Mouse (Mus musculus) skeletal muscle tissue, adult 2 months (tissue): ENCODE data around the gene Gabbr2.

ENCODE experiments used
- DNase-seq: peaks from one replicate; pipeline ENCODE4 v3.0.0-alpha.2; 2012; ENCODE audit warnings: low read depth, low spot score

Gabbr2 gene

DNA sequence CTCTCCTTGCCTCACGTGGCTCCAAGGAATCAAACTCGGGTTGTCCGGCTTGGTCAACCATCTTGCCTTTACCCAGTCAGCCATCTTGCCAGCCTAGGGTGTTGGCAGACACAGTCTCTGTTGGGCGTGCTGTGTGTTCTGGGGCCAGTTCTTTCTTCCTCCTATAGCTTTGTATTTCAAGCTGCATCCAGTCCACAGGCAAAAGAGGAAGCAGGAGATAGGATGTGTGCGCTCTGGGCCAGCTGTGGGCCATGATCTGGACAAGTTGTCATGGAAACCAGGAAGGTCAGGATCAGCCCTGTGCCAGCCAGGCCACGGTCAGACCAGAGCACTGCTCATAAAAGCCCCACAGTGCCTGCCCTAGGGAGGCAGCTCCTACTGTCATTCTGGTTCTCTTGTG is 74.9 kb downstream of the Gabbr2 start:
- DNase-seq = peak; percentile 35

DNA sequence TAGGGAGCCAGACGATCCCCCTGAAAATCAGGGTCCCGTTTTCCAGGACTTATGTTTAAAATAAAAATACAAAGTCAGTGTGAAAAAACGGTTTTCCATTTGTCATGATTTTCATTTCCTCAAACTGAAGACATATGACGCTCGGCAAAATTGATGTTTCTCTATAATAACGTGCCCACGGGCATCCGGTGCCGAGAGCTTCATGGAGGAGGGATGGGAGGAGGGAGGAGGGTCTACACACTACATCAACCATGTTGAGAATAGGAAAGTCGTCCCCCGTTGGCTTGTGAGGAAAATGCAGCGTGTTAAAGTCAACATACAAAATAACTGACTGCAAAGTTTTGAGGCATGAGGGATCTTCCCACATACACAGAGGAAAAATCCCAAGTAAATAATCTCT is 75.7 kb downstream of the Gabbr2 start:
- no peak for DNase-seq

DNA sequence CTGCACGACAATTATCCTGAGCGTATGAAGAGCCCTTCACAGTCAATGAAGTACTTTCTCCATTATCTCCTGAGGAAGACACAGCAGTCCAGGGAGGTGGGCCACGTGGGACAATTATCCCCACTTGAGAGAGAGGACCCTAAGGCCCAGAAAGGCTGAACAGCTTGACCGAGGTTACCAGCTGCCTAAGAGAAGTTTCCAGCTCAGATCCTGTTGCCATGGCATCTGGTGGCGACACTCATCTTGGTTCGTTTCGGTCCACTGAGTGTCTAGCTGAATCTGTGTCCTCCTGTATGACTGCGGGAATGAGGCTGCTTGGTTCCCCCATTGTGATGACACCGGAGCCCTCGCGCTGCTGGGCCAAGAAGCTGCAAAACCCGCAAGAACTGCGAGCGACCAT is 76.2 kb downstream of the Gabbr2 start:
- DNase-seq = no peak

DNA sequence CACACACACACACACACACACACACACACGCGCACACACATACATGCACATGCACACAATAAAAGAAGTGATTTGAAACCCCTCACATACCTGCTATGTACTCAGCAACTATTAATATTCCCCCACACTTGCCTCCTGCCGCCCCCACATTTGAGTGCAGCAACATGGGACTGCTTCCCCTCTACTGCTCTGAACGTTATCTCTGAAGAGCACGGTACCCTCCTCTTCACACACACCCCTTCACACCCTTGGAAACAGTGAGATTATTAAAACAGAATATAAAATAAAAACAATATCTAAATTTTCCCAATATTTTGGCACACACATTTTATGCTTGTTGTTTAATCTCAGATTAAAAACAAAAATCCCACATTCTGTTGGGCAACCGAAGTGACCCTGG is 77.1 kb downstream of the Gabbr2 start:
- no peak for DNase-seq

DNA sequence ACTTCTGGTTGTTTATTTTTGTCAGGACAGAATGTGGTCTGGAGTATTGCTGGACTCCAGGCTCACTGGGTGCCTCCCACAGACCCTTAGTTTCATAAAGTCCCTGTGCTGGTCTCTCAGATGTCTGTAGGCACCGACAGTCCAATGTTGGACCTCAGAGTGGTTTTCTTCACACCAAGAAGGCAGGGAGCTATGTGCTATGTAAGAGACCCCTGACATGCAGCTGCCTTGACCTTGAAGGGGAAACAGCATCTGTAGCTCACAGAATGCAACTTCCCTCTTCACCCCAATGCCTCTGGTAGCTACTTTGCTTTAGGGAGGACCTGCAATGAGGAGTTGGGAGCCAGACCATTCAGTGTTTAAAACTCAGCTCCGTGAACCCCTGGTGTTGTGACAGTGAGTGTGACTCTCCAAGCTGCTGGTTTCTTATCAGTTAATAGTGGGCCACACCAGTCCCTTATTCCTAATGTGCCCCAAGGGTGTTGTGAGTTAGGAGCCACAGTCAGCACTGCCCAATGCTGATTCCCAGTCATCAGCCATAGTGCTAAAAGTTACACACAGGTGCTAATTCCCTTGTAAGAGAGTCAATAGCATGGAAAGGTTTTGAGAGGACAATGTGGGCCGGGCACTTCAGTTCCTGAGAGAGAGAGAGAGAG is 85.5 kb downstream of the Gabbr2 start:
- no peak for DNase-seq

DNA sequence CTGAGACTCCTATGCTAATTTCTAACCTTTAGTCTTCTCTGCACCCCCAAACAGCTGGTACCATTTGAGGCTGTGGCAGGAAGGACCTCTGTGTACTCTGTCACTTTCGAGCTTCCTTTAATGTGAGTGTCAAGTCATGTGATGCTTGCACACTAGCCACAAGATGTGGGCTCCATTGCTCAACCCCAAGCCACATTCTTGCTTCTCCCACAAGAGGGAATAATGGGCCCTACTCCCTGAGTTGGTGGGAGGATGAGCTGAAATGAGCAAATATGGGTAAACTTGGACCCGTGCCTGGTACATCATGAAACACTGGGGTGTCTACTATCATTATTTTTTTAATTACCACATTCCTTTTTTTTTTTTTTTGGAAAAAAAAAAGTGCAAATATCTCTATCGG is 86.5 kb downstream of the Gabbr2 start:
- no peak for DNase-seq

DNA sequence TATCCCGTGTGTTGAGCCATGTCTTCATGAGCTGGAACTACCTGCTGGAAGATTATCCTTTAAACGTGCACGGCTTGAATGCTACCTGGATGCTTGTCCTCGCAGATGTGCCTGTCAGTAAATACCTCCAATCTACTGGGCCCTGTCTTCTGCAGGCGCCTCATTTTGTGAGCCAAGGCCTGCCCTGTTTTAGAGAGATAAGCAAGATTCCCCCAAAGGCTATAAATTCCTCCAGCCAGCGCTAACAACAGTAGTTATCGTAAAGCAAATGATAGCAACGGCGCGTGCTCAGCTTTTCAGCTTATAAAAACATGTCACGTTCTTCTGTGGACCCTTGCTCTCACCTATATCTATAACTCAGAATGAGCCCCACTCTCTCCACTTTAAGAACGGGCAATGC is 87.5 kb downstream of the Gabbr2 start:
- no peak for DNase-seq

DNA sequence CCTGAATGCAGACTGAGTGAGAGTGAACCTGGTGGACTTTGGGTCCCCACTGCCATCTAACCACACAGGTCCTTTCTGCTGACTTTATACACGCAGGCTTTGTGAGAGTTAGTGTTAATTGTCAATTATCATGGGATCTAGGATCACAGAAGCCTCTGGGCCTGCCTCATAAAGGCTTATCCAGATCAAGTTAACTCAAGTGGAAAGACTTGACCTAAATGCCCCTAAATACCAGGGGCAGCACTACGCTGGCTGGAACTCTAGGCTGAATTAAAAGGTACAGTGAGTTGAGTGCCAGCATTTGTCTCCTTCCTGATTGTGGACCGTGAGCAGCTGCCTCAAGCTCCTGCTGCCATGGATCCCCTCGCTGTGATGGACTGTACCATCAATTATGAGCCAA is 93.1 kb downstream of the Gabbr2 start:
- no peak for DNase-seq

DNA sequence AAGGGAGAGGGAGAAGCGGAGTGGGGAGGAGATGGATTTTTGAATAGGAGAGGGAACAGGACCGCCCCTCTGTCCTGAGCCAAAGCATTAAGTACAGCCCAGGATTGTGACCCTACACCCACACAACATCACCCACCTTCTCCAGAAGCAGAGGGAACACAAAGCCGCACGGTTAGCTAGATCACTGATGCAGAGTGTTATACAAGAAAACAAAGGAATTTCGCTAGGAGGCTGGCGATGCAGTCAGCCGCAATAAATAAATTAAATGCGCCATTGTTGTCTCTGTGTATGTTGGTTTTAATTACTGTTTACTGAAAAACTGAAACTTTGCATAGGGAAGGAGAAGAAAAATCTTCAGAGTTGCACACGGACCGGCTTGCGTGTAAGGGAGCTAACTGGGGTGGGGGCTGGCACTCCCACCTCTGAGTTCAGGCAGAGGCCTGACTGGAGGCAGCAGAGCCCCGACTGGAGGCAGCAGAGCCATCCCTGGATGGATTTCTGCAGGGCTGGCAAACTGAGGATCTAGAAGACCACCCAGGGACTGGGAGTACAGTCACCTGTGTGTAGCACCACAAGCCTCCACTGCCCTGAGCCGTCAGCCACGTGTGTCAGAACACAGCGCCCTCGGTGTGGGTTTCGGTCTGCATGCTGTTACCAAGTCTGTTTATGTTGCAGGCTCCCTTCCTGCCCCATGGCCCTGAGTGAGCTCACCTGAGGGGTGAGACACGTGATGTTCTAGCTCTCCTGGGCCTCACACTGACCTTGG is 93.9 kb downstream of the Gabbr2 start:
- no peak for DNase-seq

DNA sequence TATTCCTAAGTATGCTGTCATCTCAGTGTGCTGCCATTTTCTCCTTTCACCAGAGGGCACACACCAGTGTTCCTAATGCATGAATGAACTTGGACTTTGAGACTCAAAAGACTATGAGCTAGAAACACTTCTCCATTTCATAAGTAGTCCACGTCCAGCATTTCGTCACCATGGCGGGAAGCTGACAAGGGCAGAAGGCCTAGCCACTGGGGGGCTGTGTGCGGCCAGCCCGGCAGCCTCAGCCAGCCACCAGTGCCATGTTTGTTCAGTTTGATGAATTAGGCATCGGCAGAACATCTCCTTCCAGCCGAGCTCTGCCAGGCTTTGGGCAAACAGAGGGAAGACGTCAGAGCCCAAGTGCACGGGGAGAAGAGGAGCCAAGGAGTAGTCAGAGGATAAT is 97.5 kb downstream of the Gabbr2 start:
- DNase-seq = no peak

DNA sequence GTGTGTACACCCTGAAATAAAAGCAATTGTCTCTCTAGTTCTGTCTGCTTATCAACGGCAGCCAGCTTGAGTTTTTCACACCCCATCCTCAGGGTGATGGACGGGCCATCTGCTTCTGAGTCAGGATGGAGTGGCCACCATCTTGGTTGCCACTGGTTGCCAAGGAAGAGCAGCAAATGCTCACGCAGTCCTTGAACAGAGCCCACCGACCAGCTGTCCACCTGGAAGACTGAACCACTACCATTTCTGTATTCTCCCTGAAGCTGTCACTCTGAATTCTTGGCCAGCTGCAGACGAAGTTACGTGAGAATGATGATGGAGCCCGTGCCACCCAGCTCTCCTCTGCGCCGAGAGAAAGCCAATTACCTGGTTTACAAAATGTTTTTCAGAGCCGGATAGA is 102.5 kb downstream of the Gabbr2 start:
- no peak for DNase-seq

DNA sequence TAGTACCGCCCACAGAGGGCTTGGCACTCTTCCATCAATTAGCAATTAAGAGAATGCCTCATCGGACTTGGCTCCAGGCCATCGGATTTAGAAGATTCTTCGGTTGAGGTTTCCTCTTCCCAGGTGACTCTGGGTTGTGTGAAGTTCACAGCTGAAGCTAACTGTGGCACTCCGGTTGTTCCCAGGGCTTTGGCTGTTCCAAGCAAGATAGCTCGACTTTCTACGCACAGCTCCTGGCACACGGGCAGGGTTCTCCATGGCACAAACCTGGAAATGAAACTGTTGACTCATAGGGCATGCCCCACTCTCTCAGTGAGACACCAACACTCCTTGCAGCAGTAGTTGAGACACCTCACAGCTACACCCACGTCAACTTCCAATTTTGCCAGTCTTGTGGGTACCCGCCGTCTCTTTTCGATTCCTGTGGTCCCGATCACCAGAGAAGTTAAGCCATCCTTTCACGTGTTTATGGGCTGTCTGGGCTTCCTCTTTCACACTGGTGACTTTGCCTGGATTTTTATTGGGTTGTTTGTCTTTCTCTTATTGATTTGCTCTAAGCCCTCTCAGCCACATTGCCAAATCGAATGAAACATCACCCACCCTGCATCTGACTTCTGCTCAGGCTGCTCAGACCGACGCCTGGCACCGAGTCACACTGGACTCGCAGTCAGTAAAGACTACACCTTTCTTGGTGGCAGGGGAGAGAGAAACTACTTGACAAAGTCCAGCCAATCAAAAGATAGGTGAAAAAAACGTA is 105.9 kb downstream of the Gabbr2 start:
- no peak for DNase-seq

DNA sequence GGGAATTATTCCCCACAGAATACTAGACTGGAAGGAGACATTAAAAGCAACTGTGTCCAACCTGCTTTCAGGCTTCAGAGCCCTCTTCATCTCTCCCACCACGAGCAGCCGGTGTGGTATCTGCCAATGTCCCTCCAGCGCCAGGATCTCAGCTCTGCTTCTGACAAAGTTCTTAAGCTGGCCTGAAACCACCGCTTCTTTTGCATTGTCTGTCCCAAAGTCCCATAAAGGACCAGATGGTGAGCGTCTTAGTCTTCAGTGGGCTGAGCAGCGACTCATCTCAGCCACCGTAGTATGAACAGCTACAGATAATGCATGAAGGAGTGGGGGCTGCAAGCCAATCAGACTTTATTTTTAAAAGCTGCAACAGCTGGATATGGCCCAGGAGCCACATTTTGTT is 107.5 kb downstream of the Gabbr2 start:
- DNase-seq = no peak

DNA sequence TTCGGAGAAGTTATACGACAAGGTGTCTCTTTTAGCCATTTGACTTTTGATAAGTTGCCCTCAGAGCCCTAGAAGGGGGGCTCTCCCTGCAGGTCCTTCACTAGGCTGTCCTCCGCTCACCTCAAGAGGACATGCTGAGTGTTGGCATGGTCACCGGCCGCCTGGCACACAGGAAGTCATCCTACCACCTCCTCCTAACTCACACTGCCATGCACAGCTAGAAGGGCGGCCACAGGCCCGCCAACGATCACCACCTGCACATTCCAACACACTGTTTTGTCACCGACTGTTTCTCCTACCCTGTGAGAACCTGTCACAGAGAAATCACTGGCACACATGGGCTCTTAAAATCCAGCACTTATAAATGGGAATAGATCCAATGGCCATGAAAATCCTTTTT is 108.1 kb downstream of the Gabbr2 start:
- DNase-seq = no peak

DNA sequence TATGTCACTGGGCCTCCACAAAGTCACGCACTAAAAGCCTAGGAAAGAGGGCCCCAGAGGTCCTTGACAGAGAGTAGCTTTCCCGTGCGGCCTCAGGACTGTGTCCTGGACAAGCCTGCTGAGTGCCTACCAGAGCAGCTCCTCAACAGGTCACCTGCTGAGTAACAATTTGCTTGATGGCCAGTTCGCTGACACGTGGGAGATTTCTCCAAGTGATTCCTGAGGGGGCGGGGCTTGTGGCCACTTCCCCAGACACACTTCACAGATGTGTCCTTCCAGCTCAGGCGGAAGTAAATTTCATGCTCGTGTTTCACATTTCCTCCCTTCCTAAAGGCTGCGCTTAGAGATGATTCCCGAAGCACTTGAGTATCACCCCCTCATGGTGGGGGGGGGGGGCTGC is 108.6 kb downstream of the Gabbr2 start:
- DNase-seq = no peak

DNA sequence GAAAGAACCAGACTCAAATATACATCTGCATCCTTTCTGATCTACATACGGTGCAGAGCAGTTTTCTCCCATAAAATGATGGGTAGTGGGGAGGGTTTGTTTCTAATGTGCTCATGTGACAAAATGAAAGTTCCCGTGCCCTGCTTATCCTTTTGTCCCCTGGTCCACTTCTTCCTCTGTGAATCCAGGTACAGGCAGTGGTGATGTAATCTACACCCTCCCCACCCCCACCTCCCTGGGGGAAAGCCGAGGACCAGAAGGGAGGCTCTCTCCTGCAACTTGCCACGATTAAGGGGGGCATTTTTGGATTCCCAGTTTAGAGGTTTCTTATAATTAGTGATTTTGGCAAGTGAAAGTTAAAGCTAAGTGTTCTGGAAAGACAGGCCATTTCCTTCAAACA is 110.4 kb downstream of the Gabbr2 start:
- no peak for DNase-seq

DNA sequence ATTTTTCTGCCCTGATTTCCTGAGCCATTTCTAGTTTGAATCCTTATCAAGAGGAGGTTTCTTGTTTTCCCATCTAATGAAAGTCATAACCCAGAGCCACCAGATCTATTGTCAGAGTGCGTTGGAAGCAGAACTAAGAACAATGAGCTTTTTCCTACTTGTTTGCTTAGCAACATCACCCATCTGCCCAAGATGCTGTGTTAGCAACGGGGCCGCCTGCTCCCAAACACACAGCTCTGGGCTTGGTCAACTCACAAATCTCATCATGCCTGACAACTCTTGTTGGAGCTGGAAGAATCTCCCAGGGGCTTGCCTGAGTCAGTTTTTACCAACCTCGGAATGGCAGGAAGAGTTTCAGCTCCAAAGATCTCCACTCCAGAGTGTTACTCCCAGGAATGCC is 111.7 kb downstream of the Gabbr2 start:
- DNase-seq = no peak

DNA sequence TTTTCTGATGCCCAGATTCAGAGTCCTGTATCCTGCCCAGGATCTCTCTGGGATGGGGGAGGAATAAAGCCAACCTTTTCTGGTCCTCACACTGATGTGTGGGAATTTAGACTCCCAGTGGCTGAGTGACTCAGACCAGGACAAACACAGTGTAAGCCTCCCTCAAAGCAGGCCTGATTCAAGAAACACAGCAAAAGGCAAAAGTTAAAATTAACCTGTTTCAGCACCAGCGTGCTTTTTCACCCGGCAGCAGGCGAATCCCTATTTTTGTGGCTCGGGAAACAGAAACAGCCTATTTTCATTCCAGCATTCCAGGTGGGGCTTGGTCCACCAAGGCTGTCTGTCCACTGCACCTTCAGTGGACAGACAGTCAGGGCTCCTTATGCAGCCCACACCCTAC is 118.9 kb downstream of the Gabbr2 start:
- no peak for DNase-seq

DNA sequence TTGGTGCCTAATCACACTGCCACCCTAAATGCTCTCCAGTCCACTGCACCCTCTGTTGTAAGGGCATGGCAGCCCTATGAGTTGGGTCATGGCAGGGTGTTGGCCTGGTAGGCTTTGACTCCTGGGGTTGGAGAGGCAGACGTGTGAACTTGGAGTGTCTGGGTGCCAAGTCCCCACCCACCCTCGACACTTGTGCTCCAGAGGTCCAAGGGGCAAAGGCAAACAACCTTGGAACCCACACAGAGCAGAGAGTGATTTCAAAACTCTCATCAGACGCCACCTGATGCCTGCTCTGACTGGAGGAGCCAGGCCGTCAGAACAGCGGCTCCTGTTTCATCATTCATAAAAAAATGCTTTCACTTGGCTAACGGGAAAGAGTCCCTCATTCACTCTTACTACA is 121.5 kb downstream of the Gabbr2 start:
- no peak for DNase-seq

DNA sequence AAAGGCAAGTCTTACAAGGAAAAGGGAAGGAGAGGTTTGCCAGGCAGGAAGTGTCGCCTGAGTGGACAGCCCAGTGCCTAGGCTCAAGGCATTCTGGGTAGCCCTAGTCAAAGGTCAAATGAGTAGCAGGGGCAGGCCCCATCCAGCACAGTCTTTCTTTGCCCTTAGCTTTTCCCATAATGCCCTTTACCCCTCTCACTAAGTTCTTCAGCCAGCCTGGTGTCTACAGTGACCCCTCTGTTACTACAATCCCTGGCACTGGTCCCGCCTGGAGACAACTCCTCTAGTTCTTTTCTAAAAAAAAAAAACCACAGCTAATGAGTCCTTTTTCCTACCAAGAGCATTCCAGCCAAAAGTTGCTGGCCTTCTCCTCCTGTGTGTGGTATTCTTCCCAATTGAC is 122.3 kb downstream of the Gabbr2 start:
- DNase-seq = no peak

DNA sequence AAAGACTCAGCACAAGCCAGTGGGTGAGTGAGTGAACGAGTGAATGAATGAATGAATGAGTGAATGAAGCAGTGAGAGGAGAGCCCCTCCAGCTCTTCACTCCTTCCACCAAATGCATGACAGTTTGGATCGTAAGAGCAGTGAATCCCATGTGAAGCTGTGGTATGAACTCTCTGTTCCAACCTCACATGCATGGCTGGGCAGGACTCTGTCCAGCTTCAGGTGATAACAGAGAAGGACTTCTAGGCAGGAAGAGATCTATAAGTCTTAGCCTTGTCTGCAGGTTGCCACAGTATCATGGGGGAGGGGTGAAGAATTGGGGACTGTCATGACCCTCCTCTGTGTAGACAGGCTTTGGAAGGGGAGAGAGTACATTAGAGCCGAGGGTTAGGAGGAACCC is 122.8 kb downstream of the Gabbr2 start:
- no peak for DNase-seq

DNA sequence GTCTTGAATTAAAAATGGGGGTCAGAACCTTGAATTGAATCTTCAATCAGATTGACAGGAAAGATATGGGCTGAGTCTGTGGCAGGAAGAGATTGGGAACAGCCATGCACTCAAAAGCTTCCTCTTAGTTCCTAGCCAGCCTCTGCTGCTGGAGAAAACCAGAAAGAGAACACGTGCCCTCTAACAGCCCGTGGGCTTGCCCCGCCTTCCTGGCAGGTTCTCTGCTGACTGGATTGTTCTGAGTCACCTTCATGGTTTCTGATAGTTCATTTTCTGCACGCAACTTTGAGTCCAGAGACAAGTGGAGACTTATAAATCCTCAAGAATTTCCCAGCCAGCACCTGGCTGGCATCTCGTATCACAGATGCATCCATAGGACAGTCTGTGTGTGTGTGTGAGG is 123.5 kb downstream of the Gabbr2 start:
- no peak for DNase-seq

DNA sequence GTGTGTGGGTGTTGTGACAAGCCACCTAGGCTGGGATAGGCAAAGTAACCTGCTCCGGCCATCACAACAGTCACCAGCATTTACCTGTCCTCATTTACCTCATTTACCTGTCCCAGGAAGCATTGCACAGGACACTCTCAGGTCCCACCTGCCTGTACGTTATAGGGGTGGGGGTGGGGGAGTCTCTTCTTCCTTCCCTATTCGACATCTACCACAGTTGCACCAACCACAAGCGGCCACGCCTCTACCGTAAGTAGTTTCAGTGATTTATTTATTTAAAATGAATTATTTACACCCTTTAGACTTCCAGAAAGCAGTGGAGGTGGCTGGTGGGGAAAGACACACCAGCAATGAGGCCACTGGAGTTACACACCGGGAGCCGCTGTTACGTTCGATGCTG is 123.9 kb downstream of the Gabbr2 start:
- no peak for DNase-seq
